Mouse (Mus musculus): Measurements from ENCODE around the gene Gm8882. TPM values are rescaled to one million over a fixed set of nuclear protein-coding genes. Genes with fewer than 3 reads are reported as not detected.
"Not testable (repeated sequence)": the region's sequence is repeated elsewhere in the genome, so short reads cannot be mapped to it uniquely, and the experiment has no call there.

The Gm8882 gene
- not detected in 2 replicates for polyA plus RNA-seq (2012; rRNA removed)

DNA sequence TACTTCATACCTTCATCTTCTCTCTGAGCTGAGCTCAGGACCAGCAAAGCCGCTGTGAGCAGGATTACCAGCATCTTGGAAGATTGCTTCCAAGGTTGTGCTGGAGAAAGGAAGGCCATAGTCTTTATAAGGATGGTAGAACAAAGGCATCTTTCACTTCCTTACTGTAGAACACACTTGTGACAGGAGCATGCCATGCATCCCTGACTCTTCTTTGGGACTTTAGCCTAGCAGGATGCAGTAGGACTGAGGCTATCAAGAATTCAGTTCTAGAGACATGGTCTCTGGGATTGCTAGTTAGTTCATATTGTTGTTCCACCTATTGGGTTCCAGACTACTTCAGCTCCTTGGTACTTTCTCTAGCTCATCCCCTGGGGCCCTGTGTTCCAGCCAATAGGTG is at the start of gene Gm8882:
Gene Gm8882, minus strand, starts transcription at position 101 of the 400 bp plus-strand sequence.
- not testable (repeated sequence) for H3K4me3 ChIP-seq (ENCODE audit: control insufficient read depth, low read depth, low read length); H3K27ac ChIP-seq (ENCODE audit: control insufficient read depth, insufficient read depth, low read depth, low read length); H3K4me1 ChIP-seq (ENCODE audit: control insufficient read depth, insufficient read depth, low read length); H3K36me3 ChIP-seq (ENCODE audit: control insufficient read depth, insufficient read depth, low read length); H3K27me3 ChIP-seq (ENCODE audit: control insufficient read depth, insufficient read depth, low read length)

DNA sequence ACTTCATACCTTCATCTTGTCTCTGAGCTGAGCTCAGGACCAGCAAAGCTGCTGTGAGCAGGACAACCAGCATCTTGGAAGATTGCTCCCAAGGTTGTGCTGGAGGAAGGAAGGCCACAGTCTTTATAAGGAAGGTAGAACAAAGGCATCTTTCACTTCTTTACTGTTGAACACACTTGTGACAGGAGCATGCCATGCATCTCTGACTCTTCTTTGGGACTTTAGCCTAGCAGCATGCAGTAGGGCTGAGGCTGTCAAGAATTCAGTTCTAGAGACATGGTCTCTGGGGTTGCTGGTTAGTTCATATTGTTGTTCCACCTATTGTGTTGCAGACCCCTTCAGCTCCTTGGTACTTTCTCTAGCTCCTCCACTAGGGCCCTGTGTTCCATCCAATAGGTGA is 49.3 kb downstream of the Gm8882 start, which contains the start of gene Prpmp5:
Gene Prpmp5, minus strand, starts transcription at position 101 of the 400 bp plus-strand sequence.
- not testable (repeated sequence) for H3K27me3 ChIP-seq (ENCODE audit: control insufficient read depth, insufficient read depth, low read length); H3K27ac ChIP-seq (ENCODE audit: control insufficient read depth, insufficient read depth, low read depth, low read length); H3K36me3 ChIP-seq (ENCODE audit: control insufficient read depth, insufficient read depth, low read length); H3K4me3 ChIP-seq (ENCODE audit: control insufficient read depth, low read depth, low read length); H3K4me1 ChIP-seq (ENCODE audit: control insufficient read depth, insufficient read depth, low read length)

Other genes starting within 250 kb of the Gm8882 start
- gene Prb1, start 153.6 kb downstream of the Gm8882 start, polyA plus RNA-seq (2012; rRNA removed): not detected in 2 replicates
- not detected in 2 replicates for gene Prpmp5, start 49.4 kb downstream of the Gm8882 start, polyA plus RNA-seq (2012; rRNA removed)
- not detected in 2 replicates for gene Prh1, start 205.7 kb upstream of the Gm8882 start, polyA plus RNA-seq (2012; rRNA removed)
- not detected in 2 replicates for gene Prp2, start 231.8 kb upstream of the Gm8882 start, polyA plus RNA-seq (2012; rRNA removed)

All from testis, adult 2 months (tissue).